Mouse (Mus musculus) midbrain, embryonic 12.5 days (tissue): ENCODE measurements around the gene Mrpl33. TPM values are rescaled to one million over a fixed set of nuclear protein-coding genes. Genes with fewer than 3 reads are reported as not detected.
"Not testable (repeated sequence)": the region's sequence is repeated elsewhere in the genome, so short reads cannot be mapped to it uniquely, and the experiment has no call there.

ENCODE experiments used
- ATAC-seq: fragments of 200-750 bp; cut with Nextera tagmentation; 2 replicates; pipeline ENCODE4 v1.8.0; 2017; ENCODE audit warnings: low read depth, moderate TSS enrichment, moderate library complexity; ENCODE audit not compliant: low FRiP score
- H3K27ac ChIP-seq: fragments of 300-500 bp; sonication (generic); replicated peaks from 2 replicates; pipeline ENCODE4 v1.5.1; 2016; ENCODE audit warnings: mild to moderate bottlenecking
- H3K27me3 ChIP-seq: fragments of 300-500 bp; sonication (generic); 2 replicates; pipeline ENCODE4 v1.6.1; 2016; ENCODE audit warnings: mild to moderate bottlenecking
- H3K36me3 ChIP-seq: fragments of 300-500 bp; sonication (generic); 2 replicates; pipeline ENCODE4 v1.6.1; 2016
- H3K4me1 ChIP-seq: fragments of 300-500 bp; sonication (generic); 2 replicates; pipeline ENCODE4 v1.6.1; 2016
- H3K4me2 ChIP-seq: fragments of 300-500 bp; sonication (generic); replicated peaks from 2 replicates; pipeline ENCODE4 v1.6.1; 2016; ENCODE audit warnings: mild to moderate bottlenecking, moderate library complexity
- H3K4me3 ChIP-seq: fragments of 300-500 bp; sonication (generic); 2 replicates; pipeline ENCODE4 v1.5.1; 2016; ENCODE audit warnings: mild to moderate bottlenecking
- H3K9ac ChIP-seq: fragments of 300-500 bp; sonication (generic); replicated peaks from 2 replicates; pipeline ENCODE4 v1.6.1; 2016; ENCODE audit warnings: mild to moderate bottlenecking, moderate library complexity
- H3K9me3 ChIP-seq: fragments of 300-500 bp; sonication (generic); 2 replicates; pipeline ENCODE4 v1.6.1; 2016; ENCODE audit warnings: mild to moderate bottlenecking
- WGBS: fragments of 180-500 bp; shearing (Covaris S2); methylation state at CpG from one replicate; pipeline ENCODE4 v1.1.7; 2016; 5-methylcytosine and 5-hydroxymethylcytosine counted together
- polyA plus RNA-seq: library from polyadenylated mRNA; unstranded; fragments of >200 nt; fragmentation: Nextera tagmentation; extraction: Ambion mirVana; gene quantifications from 2 replicates; pipeline ENCODE4 v1.2.1, GENCODE M21; 2016

The Mrpl33 gene
- polyA plus RNA-seq, 1 experiment from 2014 or later = 204 TPM

- no peak overlapping the region for H3K4me3 ChIP-seq
- H3K27me3 ChIP-seq = no peaks in the 10 kb centered on the region
These were observed 23.0 kb upstream of the Mrpl33 start for GRCm38 (mm10) chr5:31573722-31574121.

DNA sequence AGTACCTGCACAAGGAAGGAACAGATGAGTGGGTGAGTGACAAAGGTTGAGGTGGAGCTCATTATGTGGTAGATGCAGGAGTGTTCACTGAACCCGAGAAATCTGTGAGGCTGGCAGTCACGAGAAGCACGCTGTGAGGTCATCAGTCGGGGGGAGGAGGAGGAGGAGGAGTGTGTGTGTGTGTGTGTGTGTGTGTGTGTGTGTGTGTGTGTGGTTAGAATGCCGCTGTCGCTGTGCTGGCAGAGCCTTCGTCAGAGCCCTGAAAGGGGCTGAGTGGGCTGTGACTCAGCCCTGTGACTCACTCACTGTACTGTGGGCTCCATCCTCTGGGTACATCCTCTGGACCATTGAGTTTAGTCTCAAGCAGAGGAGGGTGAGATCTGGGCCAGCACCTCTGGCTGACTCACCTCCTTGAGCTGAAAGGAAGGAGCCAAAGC, 20.2 kb upstream of the Mrpl33 start:
- Histone ChIP-seq H3K4me2 (no peak overlapping the region), H3K27me3 (no peaks in the 10 kb centered on the region), H3K4me1 (0 out of 2 replicates have a peak, but pooled peaks cover under 1% of the 10 kb centered on the region), H3K27ac (no peak overlapping the region), H3K36me3 (no peaks in the 10 kb centered on the region), H3K9me3 (no peaks in the 10 kb centered on the region), H3K9ac (no peak overlapping the region), H3K4me3 (no peak overlapping the region)
- 86% methylated on average over 7 of the region's 7 CpGs for WGBS
- no peak for ATAC-seq

More at GRCm38 (mm10) chr5:31573722-31574121, 23.0 kb upstream of the Mrpl33 start:
- WGBS = 94% methylated on average over 3 of the region's 3 CpGs
- Histone ChIP-seq H3K9ac (no peak overlapping the region), H3K4me1 (0 out of 2 replicates have a peak, but pooled peaks cover 5% of the 10 kb centered on the region), H3K9me3 (no peaks in the 10 kb centered on the region), H3K4me2 (no peak overlapping the region), H3K27ac (no peak overlapping the region), H3K36me3 (no peaks in the 10 kb centered on the region)
- ATAC-seq = no peak

DNA sequence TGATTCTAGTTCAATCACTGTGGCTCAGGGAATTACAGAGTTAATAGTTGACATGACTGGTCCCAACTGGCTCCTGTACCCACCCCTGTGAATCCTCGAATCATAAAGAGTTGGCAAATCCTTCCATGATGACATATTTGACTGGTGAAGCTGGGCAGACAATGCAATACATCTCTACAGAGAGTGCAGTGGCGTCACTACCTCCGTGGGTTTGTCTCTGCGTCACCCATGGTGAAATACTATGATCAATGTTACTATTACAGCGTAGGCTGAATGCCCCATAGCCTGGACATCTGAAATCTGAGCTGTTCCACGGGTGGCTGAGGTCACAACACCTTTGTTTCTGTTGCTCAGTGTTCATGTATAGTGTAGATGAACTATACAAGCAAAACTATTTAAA, 15.5 kb upstream of the Mrpl33 start:
- no peaks in the 10 kb centered on the region for H3K4me1 ChIP-seq
- no peak overlapping the region for H3K4me2 ChIP-seq
- WGBS = 82% methylated on average over 6 of the region's 6 CpGs
- no peak overlapping the region for H3K4me3 ChIP-seq
- H3K27me3 ChIP-seq = no peaks in the 10 kb centered on the region
- no peaks in the 10 kb centered on the region for H3K9me3 ChIP-seq
- no peak overlapping the region for H3K27ac ChIP-seq
- no peak overlapping the region for H3K9ac ChIP-seq
- no peak for ATAC-seq
- H3K36me3 ChIP-seq = no peaks in the 10 kb centered on the region

GRCm38 (mm10) chr5:31581932-31582331, 14.8 kb upstream of the Mrpl33 start:
- ATAC-seq = no peak
- no peaks in the 10 kb centered on the region for H3K27me3 ChIP-seq
- 78% methylated on average over 3 of the region's 3 CpGs for WGBS

GRCm38 (mm10) chr5:31583261-31583660, 13.5 kb upstream of the Mrpl33 start:
- no peaks in the 10 kb centered on the region for H3K9me3 ChIP-seq
- H3K27me3 ChIP-seq = no peaks in the 10 kb centered on the region
- H3K9ac ChIP-seq = no peak overlapping the region
- H3K27ac ChIP-seq = no peak overlapping the region
- WGBS = 82% methylated on average over 2 of the region's 2 CpGs
- ATAC-seq = no peak
- H3K4me3 ChIP-seq = no peak overlapping the region
- no peaks in the 10 kb centered on the region for H3K36me3 ChIP-seq
- no peak overlapping the region for H3K4me2 ChIP-seq
- H3K4me1 ChIP-seq = no peaks in the 10 kb centered on the region

More at GRCm38 (mm10) chr5:31581932-31582331, 14.8 kb upstream of the Mrpl33 start:
- no peak overlapping the region for H3K27ac ChIP-seq
- H3K4me3 ChIP-seq = no peak overlapping the region
- H3K4me2 ChIP-seq = no peak overlapping the region
- H3K9ac ChIP-seq = no peak overlapping the region
- H3K4me1 ChIP-seq = no peaks in the 10 kb centered on the region
- H3K36me3 ChIP-seq = no peaks in the 10 kb centered on the region
- no peaks in the 10 kb centered on the region for H3K9me3 ChIP-seq

- no peaks in the 10 kb centered on the region for H3K27me3 ChIP-seq
- no peak overlapping the region for H3K9ac ChIP-seq
- no peak for ATAC-seq
- H3K4me1 ChIP-seq = no peaks in the 10 kb centered on the region
- no peaks in the 10 kb centered on the region for H3K9me3 ChIP-seq
- no peak overlapping the region for H3K4me3 ChIP-seq
- H3K36me3 ChIP-seq = no peaks in the 10 kb centered on the region
- H3K4me2 ChIP-seq = no peak overlapping the region
- no peak overlapping the region for H3K27ac ChIP-seq
- 91% methylated on average over 4 of the region's 4 CpGs for WGBS
These were observed 11.2 kb upstream of the Mrpl33 start for GRCm38 (mm10) chr5:31585526-31585925.

DNA sequence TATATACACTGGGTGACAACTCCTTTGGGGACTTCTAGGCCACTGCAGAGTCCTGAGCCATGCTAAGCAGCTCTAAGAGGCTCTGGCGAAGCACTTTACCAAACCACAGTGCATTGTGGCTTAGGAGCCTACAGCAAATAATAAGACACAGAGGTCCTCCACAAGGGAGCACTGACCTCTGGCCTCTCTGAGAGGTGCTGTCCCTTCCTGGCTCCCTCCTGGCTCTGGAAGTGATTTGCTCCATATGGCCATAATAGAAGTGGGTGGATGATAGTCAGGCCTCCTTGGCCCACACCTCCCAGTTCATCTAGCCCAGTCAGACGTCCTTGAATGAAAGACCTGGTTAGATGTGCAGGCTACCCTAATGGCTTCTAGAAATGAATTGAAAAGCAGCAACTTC, 8.7 kb upstream of the Mrpl33 start:
- Histone ChIP-seq H3K4me3 (no peak overlapping the region), H3K4me2 (no peak overlapping the region), H3K9ac (no peak overlapping the region), H3K36me3 (no peaks in the 10 kb centered on the region), H3K27me3 (no peaks in the 10 kb centered on the region), H3K9me3 (no peaks in the 10 kb centered on the region), H3K4me1 (no peaks in the 10 kb centered on the region), H3K27ac (no peak overlapping the region)
- ATAC-seq = no peak
- WGBS = 60% methylated on average over 2 of the region's 2 CpGs

- not testable (repeated sequence) for H3K27me3 ChIP-seq
These were observed 8.1 kb upstream of the Mrpl33 start for GRCm38 (mm10) chr5:31588672-31589071.

DNA sequence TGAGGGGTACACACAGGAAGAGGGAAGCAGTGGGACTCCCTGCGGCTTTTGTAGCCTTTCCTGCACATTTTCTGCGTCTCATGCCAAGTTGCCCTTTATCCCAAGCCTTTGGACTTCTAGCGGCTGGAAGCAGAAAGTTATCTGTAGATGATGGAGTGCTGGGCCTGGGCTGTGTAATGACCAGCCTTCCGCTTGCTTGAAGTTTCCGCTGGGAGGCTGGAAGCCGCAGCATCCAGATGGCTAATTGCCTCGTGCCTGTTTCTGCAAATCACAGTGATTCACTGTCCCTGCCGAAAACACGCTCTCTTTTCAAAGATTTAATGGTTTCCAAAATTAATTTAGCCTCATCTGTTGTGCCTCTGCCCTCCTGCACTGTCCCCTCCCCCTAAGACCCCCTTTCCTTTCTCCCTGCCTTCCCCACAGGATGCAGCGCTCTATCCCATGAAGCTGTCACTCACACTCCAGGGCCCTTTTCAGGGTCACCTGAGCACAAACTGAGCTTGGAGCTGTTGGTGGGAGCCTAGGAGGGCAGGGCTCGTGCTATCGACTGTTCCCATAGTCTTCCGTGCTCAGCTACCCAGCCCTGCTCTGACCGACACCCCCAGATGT, 6.9 kb upstream of the Mrpl33 start:
- Histone ChIP-seq H3K9ac (no peak overlapping the region), H3K4me1 (no peaks in the 10 kb centered on the region), H3K27me3 (no peaks in the 10 kb centered on the region), H3K9me3 (no peaks in the 10 kb centered on the region), H3K36me3 (no peaks in the 10 kb centered on the region), H3K4me3 (no peak overlapping the region), H3K4me2 (no peak overlapping the region), H3K27ac (no peak overlapping the region)
- 85% methylated on average over 14 of the region's 14 CpGs for WGBS
- no peak for ATAC-seq

More at GRCm38 (mm10) chr5:31588672-31589071, 8.1 kb upstream of the Mrpl33 start:
- not testable (repeated sequence) for H3K27ac ChIP-seq, H3K9ac ChIP-seq, H3K4me2 ChIP-seq, ATAC-seq, H3K36me3 ChIP-seq, H3K4me1 ChIP-seq, H3K4me3 ChIP-seq, H3K9me3 ChIP-seq
- WGBS = 83% methylated on average over 8 of the region's 8 CpGs

GRCm38 (mm10) chr5:31591122-31591521, 5.6 kb upstream of the Mrpl33 start:
- Histone ChIP-seq H3K27ac (no peak overlapping the region), H3K4me2 (no peak overlapping the region), H3K4me3 (no peak overlapping the region), H3K27me3 (peaks cover 5% of the 10 kb centered on the region; the same call in 1 of the 2 replicates), H3K9ac (no peak overlapping the region), H3K36me3 (no peaks in the 10 kb centered on the region), H3K9me3 (no peaks in the 10 kb centered on the region), H3K4me1 (no peaks in the 10 kb centered on the region)
- ATAC-seq = no peak
- 93% methylated on average over 7 of the region's 7 CpGs for WGBS

DNA sequence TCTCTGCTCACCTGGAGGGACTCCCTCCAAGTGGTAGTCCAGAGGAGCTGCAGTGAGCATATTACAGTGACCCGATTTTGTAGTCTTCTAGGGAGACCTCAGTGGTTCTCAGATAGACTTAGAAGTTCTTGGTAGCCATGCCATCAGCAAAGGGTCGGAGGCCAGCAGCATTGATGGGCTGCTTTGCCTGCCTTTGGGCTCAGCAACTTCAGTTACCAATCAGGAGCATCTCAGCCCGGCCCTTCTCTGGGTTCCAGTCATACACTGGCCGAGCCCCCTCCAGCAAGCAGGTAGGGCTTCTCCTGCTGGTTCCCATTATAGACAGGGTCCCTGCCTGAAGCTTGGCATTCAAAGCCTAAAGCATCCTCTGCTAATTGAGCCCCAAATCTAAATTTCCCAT, 867 bp upstream of the Mrpl33 start:
- H3K27me3 ChIP-seq = peaks cover 18% of the 10 kb centered on the region
- no peaks in the 10 kb centered on the region for H3K36me3 ChIP-seq
- WGBS = 66% methylated on average over 4 of the region's 4 CpGs
- H3K9ac ChIP-seq = no peak overlapping the region
- peaks cover 6% of the 10 kb centered on the region for H3K4me1 ChIP-seq
- no peak overlapping the region for H3K4me3 ChIP-seq
- no peaks in the 10 kb centered on the region for H3K9me3 ChIP-seq
- H3K27ac ChIP-seq = no peak overlapping the region
- no peak for ATAC-seq
- H3K4me2 ChIP-seq = no peak overlapping the region

DNA sequence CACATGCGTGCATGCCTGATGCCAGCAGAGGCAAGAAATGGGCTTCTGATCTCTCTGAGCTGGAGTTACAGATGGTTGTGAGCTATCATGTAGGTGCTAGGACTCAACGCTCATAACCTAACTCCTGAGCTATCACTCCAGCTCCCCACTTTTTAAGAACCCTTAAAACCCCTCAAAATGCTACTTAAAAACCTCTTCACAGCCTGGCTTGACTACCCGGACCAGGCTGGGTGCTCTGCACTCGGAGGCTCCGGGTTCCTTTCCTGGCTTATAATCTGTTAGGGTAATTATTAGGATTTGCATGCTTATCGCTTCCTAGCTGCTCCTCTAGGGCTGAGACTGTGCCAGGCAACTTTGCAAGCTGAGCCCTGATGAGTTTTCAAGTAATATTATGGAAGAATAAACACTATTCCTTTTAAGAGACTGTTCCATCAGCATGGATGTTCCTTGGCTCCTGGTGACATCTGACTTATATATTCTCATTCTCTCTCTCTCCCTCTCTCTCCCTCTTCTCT, 752 bp downstream of the Mrpl33 start:
- H3K4me3 ChIP-seq = no peak overlapping the region
- H3K27ac ChIP-seq = no peak overlapping the region
- ATAC-seq = no peak
- no peak overlapping the region for H3K4me2 ChIP-seq
- H3K36me3 ChIP-seq = no peaks in the 10 kb centered on the region
- H3K27me3 ChIP-seq = peaks cover 18% of the 10 kb centered on the region
- no peak overlapping the region for H3K9ac ChIP-seq
- WGBS = 68% methylated on average over 6 of the region's 6 CpGs
- no peaks in the 10 kb centered on the region for H3K9me3 ChIP-seq
- peaks cover 6% of the 10 kb centered on the region for H3K4me1 ChIP-seq

DNA sequence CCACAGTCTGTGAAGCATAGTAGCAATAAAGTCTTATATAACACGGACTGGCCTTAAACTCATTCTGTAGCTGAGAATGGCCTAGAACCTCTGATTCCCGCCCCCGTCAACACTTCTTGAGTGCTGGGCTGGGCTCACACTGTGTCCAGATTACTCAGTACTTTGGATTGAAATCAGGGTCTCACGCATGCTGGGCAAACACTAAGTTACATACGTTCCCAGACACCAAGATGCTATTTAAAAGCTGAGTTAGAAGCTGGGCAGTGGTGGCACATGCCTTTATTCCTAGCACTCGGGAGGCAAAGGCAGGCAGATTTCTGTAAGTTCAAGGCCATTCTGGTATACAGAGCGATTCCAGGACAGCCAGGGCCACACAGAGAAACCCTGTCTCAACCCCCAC, 1.4 kb downstream of the Mrpl33 start:
- Histone ChIP-seq H3K27me3 (peaks cover 18% of the 10 kb centered on the region), H3K9ac (no peak overlapping the region), H3K27ac (no peak overlapping the region), H3K36me3 (no peaks in the 10 kb centered on the region), H3K4me2 (no peak overlapping the region), H3K9me3 (no peaks in the 10 kb centered on the region), H3K4me1 (peaks cover 6% of the 10 kb centered on the region), H3K4me3 (no peak overlapping the region)
- WGBS = 79% methylated on average over 7 of the region's 7 CpGs
- no peak for ATAC-seq
